Mouse (Mus musculus) kidney, adult 2 months (tissue): Measurements from ENCODE around the gene Atp8b5.

ENCODE experiments used
- CTCF ChIP-seq: fragments of 200-500 bp; conservative IDR thresholded peaks from 2 replicates; pipeline ENCODE4 v1.5.1; 2011; ENCODE audit warnings: low read depth, mild to moderate bottlenecking, control low read depth, low read length, moderate library complexity, mixed read lengths; ENCODE audit not compliant: insufficient read depth, insufficient read length
- POLR2A ChIP-seq: fragments of 200-500 bp; IDR thresholded peaks from one replicate; pipeline ENCODE4 v1.6.1; 2011; ENCODE audit warnings: low read depth, low read length, control low read depth

- TF ChIP-seq CTCF (no peak), POLR2A (no peak)
Measured at GRCm38 (mm10) chr4:43285476-43285875, 18.5 kb downstream of the Atp8b5 start.
